Mouse (Mus musculus) spleen, adult 2 months (tissue): ENCODE measurements at regions not wholly inside any gene's neighbourhood (a gene's known extent, or its start where the extent isn't known, plus 50 kb on each side); places are given as distances from the start of the nearest gene placed in this dataset.

Experiments
- CTCF ChIP-seq: fragments of 200-500 bp; IDR thresholded peaks from 2 replicates; pipeline ENCODE4 v1.5.1; 2011; ENCODE audit warnings: mild to moderate bottlenecking, inconsistent platforms; ENCODE audit not compliant: insufficient read depth, insufficient read length, insufficient replicate concordance; ENCODE audit errors: extremely low read depth
- POLR2A ChIP-seq: fragments of 200-500 bp; IDR thresholded peaks from 2 replicates; pipeline ENCODE4 v1.6.1; 2011; ENCODE audit warnings: low read depth, low read length, inconsistent platforms

DNA sequence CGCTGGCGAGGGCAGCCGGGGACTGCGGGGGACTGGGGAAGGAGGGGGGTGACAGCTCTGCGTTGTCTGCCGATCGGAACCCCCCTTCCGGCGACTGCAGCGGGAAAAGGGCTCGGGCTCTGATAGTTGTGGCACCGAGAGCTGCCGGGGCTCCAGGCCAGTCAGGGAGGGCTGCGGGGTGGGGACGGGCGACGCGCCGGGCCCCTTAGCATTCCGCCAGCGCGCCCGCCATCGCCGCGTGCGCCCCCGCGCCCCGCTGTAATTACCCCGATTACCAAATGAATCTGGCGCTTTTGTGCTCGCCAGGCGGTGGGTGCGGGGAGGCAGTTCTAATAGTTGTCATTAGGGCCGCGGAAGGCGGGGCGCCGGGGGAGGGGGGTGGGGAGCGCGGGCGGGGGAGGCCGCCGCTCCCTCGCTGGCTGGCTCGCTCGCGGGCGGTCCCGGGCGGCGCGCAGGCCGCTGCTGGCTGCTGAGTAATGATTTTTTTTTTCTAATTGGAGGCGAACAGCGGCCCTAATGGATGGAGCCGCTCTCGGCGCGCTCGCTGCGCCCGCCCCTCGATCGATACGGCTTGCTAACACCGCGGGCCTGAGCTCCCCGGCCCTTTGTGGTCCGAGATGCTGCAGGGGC is 352.8 kb downstream of the Bcor start:
- TF ChIP-seq CTCF (no peak), POLR2A (no peak)
